Mouse (Mus musculus) liver, adult 2 months (tissue): Measurements from ENCODE around the gene Itga4.

Source experiments
- CTCF ChIP-seq: fragments of 200-500 bp; IDR thresholded peaks from 2 replicates; pipeline ENCODE4 v1.5.1; 2011; ENCODE audit warnings: low read depth, low read length, control low read depth
- POLR2A ChIP-seq: fragments of 200-500 bp; IDR thresholded peaks from 2 replicates; pipeline ENCODE4 v1.6.1; 2011; ENCODE audit warnings: low read length, control low read depth; ENCODE audit not compliant: insufficient read depth; ENCODE audit errors: extremely low read depth

GRCm38 (mm10) chr2:79214982-79215381 is 40.2 kb upstream of the Itga4 start:
- no peak for TF ChIP-seq POLR2A
- TF ChIP-seq CTCF: no peak
